Mouse (Mus musculus) hindbrain, embryonic 16.5 days (tissue): ENCODE measurements at regions not wholly inside any gene's neighbourhood (a gene's known extent, or its start where the extent isn't known, plus 50 kb on each side); places are given as distances from the start of the nearest gene placed in this dataset.
A peak's percentile ranks its signal among the peaks of the same experiment; 100 is the strongest.

Experiments used
- ATAC-seq: fragments of 200-750 bp; cut with Nextera tagmentation; 2 replicates; pipeline ENCODE4 v1.8.0; 2017; ENCODE audit warnings: moderate TSS enrichment, moderate library complexity
- H3K27ac ChIP-seq: fragments of 300-500 bp; sonication (generic); 2 replicates; pipeline ENCODE4 v1.5.1; 2014; ENCODE audit warnings: low read depth, mild to moderate bottlenecking, control low read depth, low read length, moderate library complexity
- H3K27me3 ChIP-seq: fragments of 300-500 bp; sonication (generic); replicated peaks from 2 replicates; pipeline ENCODE4 v1.6.1; 2014; ENCODE audit warnings: low read length; ENCODE audit not compliant: control insufficient read depth, insufficient read depth
- H3K36me3 ChIP-seq: fragments of 300-500 bp; sonication (generic); 2 replicates; pipeline ENCODE4 v1.6.1; 2014; ENCODE audit warnings: mild to moderate bottlenecking, low read length, moderate library complexity, mixed read lengths; ENCODE audit not compliant: control insufficient read depth, insufficient read depth
- H3K4me1 ChIP-seq: fragments of 300-500 bp; sonication (generic); 2 replicates; pipeline ENCODE4 v1.6.1; 2014; ENCODE audit warnings: low read depth, low read length; ENCODE audit not compliant: control insufficient read depth, insufficient read depth
- H3K4me2 ChIP-seq: fragments of 300-500 bp; sonication (generic); 2 replicates; pipeline ENCODE4 v1.6.1; 2014; ENCODE audit warnings: mild to moderate bottlenecking, low read length, control low read depth, moderate library complexity
- H3K4me3 ChIP-seq: fragments of 300-500 bp; sonication (generic); 2 replicates; pipeline ENCODE4 v1.5.1; 2014; ENCODE audit warnings: mild to moderate bottlenecking, low read length, control low read depth, moderate library complexity
- H3K9ac ChIP-seq: fragments of 300-500 bp; sonication (generic); 2 replicates; pipeline ENCODE4 v1.6.1; 2014; ENCODE audit warnings: low read depth, mild to moderate bottlenecking, control low read depth, low read length, moderate library complexity
- H3K9me3 ChIP-seq: fragments of 300-500 bp; sonication (generic); 2 replicates; pipeline ENCODE4 v1.6.1; 2014; ENCODE audit warnings: mild to moderate bottlenecking, low read length, moderate library complexity; ENCODE audit not compliant: control insufficient read depth
- WGBS: fragments of 180-500 bp; shearing (Covaris S2); extraction: QIAGEN DNeasy Blood & Tissue Kit; methylation state at CpG from one replicate; pipeline ENCODE4 v1.1.7; 2014; 5-methylcytosine and 5-hydroxymethylcytosine counted together

- no peaks in the 10 kb centered on the region for H3K27me3 ChIP-seq
- no peak overlapping the region for H3K4me3 ChIP-seq
- 0 out of 2 replicates have a peak, but pooled peaks cover 6% of the 10 kb centered on the region for H3K4me1 ChIP-seq
- peaks cover 3% of the 10 kb centered on the region for H3K9me3 ChIP-seq
- H3K4me2 ChIP-seq, result no peak overlapping the region; the same call in 1 of the 2 replicates
- 61% methylated on average over 7 of the region's 7 CpGs for WGBS
- no peak overlapping the region for H3K9ac ChIP-seq
- H3K36me3 ChIP-seq, result no peaks in the 10 kb centered on the region
- peak; percentile 58; the same call in 1 of the 2 replicates for ATAC-seq
- H3K27ac ChIP-seq, result peak overlapping the region; percentile 48; the same call in 1 of the 2 replicates
These were observed 77.3 kb downstream of the Sox9 start for GRCm38 (mm10) chr11:112859309-112859708.

DNA sequence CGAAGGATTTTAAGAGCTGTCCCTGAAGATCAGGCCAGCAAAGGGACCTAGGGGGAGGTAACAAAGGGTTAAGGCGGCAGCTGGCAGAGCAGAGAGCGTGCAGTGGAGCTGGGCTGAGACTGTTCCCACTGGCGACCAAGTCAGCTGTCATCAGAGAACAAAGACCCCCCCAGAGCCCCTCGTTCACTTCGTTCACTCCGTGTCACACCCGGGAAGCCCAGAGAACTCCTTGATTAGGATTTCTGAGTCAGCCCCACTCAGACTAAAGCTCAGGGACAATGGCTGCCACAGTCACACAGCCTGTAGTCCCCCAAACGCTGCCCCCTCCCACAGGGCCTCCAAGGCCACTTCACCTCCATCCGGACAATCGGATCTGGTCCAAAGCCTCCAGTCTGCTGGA, 78.8 kb downstream of the Sox9 start:
- H3K36me3 ChIP-seq, result no peaks in the 10 kb centered on the region
- H3K27me3 ChIP-seq, result no peaks in the 10 kb centered on the region
- H3K4me1 ChIP-seq, result 0 out of 2 replicates have a peak, but pooled peaks cover 6% of the 10 kb centered on the region
- H3K4me2 ChIP-seq, result peak overlapping the region; percentile 9; the same call in 1 of the 2 replicates
- no peak overlapping the region for H3K4me3 ChIP-seq
- 8% methylated on average over 11 of the region's 11 CpGs for WGBS
- peaks cover 3% of the 10 kb centered on the region for H3K9me3 ChIP-seq
- peak; percentile 94 for ATAC-seq
- H3K27ac ChIP-seq, result peak overlapping the region; percentile 42; the same call in 1 of the 2 replicates
- H3K9ac ChIP-seq, result no peak overlapping the region

- Histone ChIP-seq H3K36me3 (no peaks in the 10 kb centered on the region), H3K9ac (no peak overlapping the region), H3K27ac (no peak overlapping the region; the same call in 1 of the 2 replicates), H3K4me1 (0 out of 2 replicates have a peak, but pooled peaks cover 6% of the 10 kb centered on the region), H3K27me3 (no peaks in the 10 kb centered on the region), H3K9me3 (peaks cover 3% of the 10 kb centered on the region), H3K4me2 (no peak overlapping the region), H3K4me3 (no peak overlapping the region)
- ATAC-seq, result peak; percentile 40; the same call in 1 of the 2 replicates
- 45% methylated on average over 5 of the region's 5 CpGs for WGBS
These were observed 79.2 kb downstream of the Sox9 start for GRCm38 (mm10) chr11:112861233-112861632.

GRCm38 (mm10) chr11:112865836-112866235, 83.8 kb downstream of the Sox9 start:
- H3K9me3 ChIP-seq, result no peaks in the 10 kb centered on the region
- H3K36me3 ChIP-seq, result no peaks in the 10 kb centered on the region
- H3K9ac ChIP-seq, result no peak overlapping the region
- no peaks in the 10 kb centered on the region for H3K27me3 ChIP-seq
- peaks cover 15% of the 10 kb centered on the region for H3K4me1 ChIP-seq
- 80% methylated on average over 9 of the region's 9 CpGs for WGBS
- no peak overlapping the region for H3K4me3 ChIP-seq
- no peak for ATAC-seq
- H3K27ac ChIP-seq, result no peak overlapping the region
- no peak overlapping the region for H3K4me2 ChIP-seq

GRCm38 (mm10) chr11:112869571-112869970, 87.5 kb downstream of the Sox9 start:
- no peak for ATAC-seq
- no peaks in the 10 kb centered on the region for H3K36me3 ChIP-seq
- no peaks in the 10 kb centered on the region for H3K9me3 ChIP-seq
- H3K4me1 ChIP-seq, result peaks cover 24% of the 10 kb centered on the region
- peak overlapping the region; percentile 55 for H3K27ac ChIP-seq
- no peaks in the 10 kb centered on the region for H3K27me3 ChIP-seq
- H3K9ac ChIP-seq, result peak overlapping the region; percentile 59
- H3K4me3 ChIP-seq, result no peak overlapping the region
- 21% methylated on average over 5 of the region's 5 CpGs for WGBS
- H3K4me2 ChIP-seq, result no peak overlapping the region; the same call in 1 of the 2 replicates

DNA sequence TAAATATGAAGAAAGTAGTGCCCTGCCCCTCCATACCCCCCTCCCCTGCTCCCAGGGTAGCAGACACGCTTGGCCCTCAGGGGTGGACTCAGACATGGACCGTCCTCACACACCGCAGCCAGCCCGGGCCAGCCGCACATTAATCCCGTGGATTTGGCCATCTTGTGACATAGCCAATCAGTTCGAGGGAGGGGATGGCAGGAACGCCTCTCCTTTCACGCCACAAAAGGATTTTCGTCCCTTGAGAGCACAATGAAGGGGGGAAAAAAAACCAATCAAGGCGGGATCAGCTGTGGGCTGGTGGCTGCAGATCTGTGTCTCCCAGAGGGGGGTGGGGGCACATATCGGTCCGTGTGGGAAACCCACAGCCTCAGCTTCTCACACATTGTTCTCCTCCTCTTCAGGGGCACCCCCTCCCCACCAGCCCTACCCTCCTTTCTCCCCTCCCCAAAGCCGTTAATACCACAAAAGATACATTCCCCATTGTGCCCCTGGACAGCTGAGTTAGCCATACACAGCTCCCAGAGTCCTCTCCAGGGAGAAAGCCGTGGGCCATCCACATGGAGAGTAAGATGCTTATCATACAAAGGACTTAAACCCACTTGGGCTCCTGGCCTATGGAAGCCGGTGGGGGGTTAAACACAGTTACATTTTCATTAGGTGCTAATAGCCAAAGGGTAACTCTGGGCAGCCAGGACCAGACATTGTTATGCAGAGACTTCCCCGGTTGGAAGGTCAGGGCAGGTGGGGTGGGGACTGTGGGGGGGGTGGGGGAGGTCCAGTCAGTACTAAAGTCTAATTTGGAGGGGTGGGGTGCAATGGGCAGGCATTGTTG, 88.4 kb downstream of the Sox9 start:
- peak; percentile 85 for ATAC-seq
- Histone ChIP-seq H3K9ac (peak overlapping the region; percentile 59), H3K36me3 (no peaks in the 10 kb centered on the region), H3K4me2 (peak overlapping the region; percentile 58), H3K4me1 (peaks cover 24% of the 10 kb centered on the region), H3K9me3 (no peaks in the 10 kb centered on the region), H3K27me3 (no peaks in the 10 kb centered on the region), H3K27ac (peak overlapping the region; percentile 55), H3K4me3 (peak overlapping the region; percentile 23)
- WGBS, result 2% methylated on average over 16 of the region's 17 CpGs

DNA sequence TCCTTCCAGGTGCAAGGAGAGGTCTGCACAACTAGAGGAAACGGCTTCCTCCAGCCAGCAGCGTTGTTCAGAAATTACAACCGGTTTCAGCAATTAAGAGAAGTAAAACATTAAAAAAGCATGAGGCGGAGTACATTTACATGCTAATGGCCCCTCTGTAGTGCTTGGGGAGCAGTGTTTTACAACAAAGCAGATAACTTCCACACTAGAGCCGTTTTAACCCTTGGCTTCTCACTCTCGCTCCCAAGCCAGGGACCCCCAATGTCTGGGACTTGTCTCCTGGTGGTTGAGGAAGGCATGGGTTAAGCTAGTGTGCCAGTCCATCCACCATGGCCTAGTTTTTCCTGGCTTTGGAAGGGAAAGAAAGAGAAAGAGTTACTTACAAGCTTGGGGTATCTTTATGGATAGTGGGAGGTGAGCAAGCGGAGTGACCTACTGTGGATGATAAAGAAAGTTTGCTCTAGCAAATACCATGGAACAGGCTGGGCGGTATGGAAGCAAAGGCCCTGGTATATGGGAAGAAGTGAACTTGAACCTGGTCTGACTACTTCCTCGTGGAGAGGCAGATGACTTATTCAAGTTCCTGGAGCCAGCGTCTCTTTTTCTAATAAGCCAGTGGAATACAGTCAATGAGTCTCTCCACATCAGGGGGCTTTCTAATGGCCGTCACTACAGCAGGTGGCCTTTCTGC, 90.8 kb downstream of the Sox9 start:
- Histone ChIP-seq H3K9ac (no peak overlapping the region), H3K27ac (peak overlapping the region; percentile 56), H3K36me3 (no peaks in the 10 kb centered on the region), H3K27me3 (no peaks in the 10 kb centered on the region), H3K4me3 (no peak overlapping the region), H3K9me3 (no peaks in the 10 kb centered on the region), H3K4me2 (no peak overlapping the region), H3K4me1 (peaks cover 24% of the 10 kb centered on the region)
- WGBS, result 30% methylated on average over 11 of the region's 11 CpGs
- peak; percentile 66; the same call in 1 of the 2 replicates for ATAC-seq

DNA sequence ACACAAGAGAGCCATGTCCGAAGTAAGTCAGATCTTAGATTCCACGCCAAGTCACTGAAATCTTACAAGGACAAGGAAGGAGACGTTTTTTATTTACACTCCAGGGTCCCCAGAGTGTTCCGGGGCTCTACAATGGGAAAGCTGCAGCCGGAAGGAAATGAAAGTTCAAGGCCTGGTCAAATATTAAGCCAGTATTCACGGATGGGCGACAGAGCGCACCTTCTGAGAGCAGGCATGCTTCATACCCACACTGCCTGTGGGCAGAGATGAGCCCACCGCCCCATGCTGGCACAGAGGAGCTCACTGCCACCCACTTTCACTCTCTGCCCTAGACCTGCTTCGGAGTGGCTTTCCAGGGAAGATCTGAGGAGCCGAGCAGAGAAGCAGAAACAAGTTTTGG, 92.2 kb downstream of the Sox9 start:
- H3K9ac ChIP-seq, result no peak overlapping the region
- no peak overlapping the region for H3K4me3 ChIP-seq
- H3K4me1 ChIP-seq, result peaks cover 24% of the 10 kb centered on the region
- ATAC-seq, result no peak
- H3K36me3 ChIP-seq, result no peaks in the 10 kb centered on the region
- H3K27me3 ChIP-seq, result no peaks in the 10 kb centered on the region
- no peak overlapping the region for H3K27ac ChIP-seq
- H3K9me3 ChIP-seq, result no peaks in the 10 kb centered on the region
- 83% methylated on average over 11 of the region's 11 CpGs for WGBS
- H3K4me2 ChIP-seq, result no peak overlapping the region

DNA sequence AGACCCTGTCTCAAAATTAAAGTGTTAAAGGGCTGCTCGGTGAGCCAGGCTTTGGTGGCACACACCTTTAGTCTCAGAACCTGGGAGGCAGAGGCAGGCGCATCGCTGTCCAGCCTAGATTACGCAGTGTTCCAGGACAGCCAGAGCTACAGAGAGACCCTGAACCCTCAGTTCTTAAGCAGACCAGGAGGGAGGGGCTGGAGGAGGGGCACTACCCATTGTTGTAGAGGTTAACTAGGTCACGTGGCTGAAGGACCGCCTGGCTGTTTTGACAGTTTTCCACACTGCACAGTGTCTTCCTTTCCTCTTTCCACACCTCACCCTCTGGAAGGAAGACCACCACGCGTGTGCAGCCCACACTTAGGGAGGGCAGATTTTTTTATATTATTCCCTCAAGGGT, 94.2 kb downstream of the Sox9 start:
- WGBS, result 44% methylated on average over 8 of the region's 8 CpGs

More for the DNA sequence above, 94.2 kb downstream of the Sox9 start:
- Histone ChIP-seq H3K4me1 (peaks cover 12% of the 10 kb centered on the region), H3K27me3 (no peaks in the 10 kb centered on the region), H3K9me3 (no peaks in the 10 kb centered on the region), H3K27ac (no peak overlapping the region), H3K36me3 (no peaks in the 10 kb centered on the region), H3K9ac (no peak overlapping the region), H3K4me3 (no peak overlapping the region), H3K4me2 (no peak overlapping the region)
- ATAC-seq, result no peak
